Mouse (Mus musculus) erythroblast, embryonic 14.5 days (primary cell): ENCODE measurements around the gene Sptbn1. TPM values are rescaled to one million over a fixed set of nuclear protein-coding genes. Genes with fewer than 3 reads are reported as not detected.

Experiments
- H3K27me3 ChIP-seq: 2 replicates; pipeline ENCODE4 v1.6.1; 2012; ENCODE audit warnings: inconsistent platforms; ENCODE audit not compliant: control insufficient read depth
- H3K36me3 ChIP-seq: 2 replicates; pipeline ENCODE4 v1.6.1; 2012; ENCODE audit warnings: mild to moderate bottlenecking, inconsistent platforms; ENCODE audit not compliant: control insufficient read depth
- H3K4me1 ChIP-seq: 2 replicates; pipeline ENCODE4 v1.6.1; 2012; ENCODE audit warnings: inconsistent platforms; ENCODE audit not compliant: control insufficient read depth
- H3K4me3 ChIP-seq: replicated peaks from 2 replicates; pipeline ENCODE3; 2012; ENCODE audit warnings: moderate library complexity, mild to moderate bottlenecking, inconsistent platforms
- H3K9me3 ChIP-seq: 2 replicates; pipeline ENCODE4 v1.6.1; 2012; ENCODE audit warnings: low read length, inconsistent platforms, mixed read lengths; ENCODE audit not compliant: control insufficient read depth
- GATA1 ChIP-seq: IDR thresholded peaks from 2 replicates; pipeline ENCODE4 v1.6.1; 2012; ENCODE audit warnings: low read length, inconsistent platforms, mixed read lengths
- TAL1 ChIP-seq: IDR thresholded peaks from 3 replicates; pipeline ENCODE4 v1.6.1; 2012; ENCODE audit warnings: low read length, inconsistent platforms, mixed read lengths
- polyA plus RNA-seq: library from polyadenylated mRNA; stranded (reverse); fragments of >175 nt; gene quantifications from 2 replicates; pipeline ENCODE4 v1.2.3, GENCODE M21; 2012

Sptbn1 gene
- polyA plus RNA-seq, 1 experiment: 0.02 TPM

DNA sequence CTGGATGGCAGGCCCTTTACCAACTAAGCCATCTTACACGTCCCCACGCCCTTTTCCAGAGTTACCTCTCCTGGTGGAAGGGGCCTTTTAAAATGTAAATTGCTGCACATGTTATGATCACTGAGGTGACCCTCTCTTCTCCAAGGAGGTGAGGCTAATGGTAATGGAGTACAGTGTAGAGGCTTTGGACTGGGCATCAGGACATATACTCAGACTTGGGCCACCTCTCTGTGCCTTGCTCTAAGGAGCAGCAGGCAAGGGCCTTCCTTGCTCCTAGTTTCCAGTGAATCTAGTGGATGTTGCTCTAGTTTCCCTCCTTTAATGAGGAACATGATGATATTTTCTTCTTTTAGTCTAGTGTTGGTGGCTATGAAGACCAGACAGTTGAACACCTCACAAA is 166.8 kb downstream of the Sptbn1 start:
- no peak for TF ChIP-seq TAL1
- TF ChIP-seq GATA1: no peak
- no peak overlapping the region for H3K4me3 ChIP-seq
- no peaks in the 10 kb centered on the region for H3K4me1 ChIP-seq
- H3K36me3 ChIP-seq: peaks cover 2% of the 10 kb centered on the region; the same call in 1 of the 2 replicates
- no peaks in the 10 kb centered on the region for H3K9me3 ChIP-seq
- H3K27me3 ChIP-seq: no peaks in the 10 kb centered on the region

DNA sequence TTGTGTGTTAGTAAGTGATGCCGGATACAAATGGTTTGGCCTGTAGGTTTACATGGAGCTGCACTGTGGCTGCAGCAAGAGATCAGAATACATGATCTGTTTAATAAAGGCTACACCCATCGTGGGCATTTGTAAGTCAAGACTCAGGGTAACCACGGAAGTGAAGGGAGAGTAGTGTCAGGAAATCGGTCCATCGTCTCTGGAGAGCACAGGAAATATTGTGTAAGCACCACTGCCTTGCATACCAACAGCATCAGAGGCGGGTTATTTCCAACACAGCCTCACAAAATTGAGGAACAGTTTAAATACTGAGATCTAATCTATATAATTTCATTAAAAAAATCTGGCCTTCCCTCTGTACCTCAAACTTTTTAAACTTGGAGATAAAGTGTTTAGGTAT is 168.1 kb downstream of the Sptbn1 start:
- no peak for TF ChIP-seq GATA1
- TF ChIP-seq TAL1: no peak
- H3K4me3 ChIP-seq: no peak overlapping the region
- no peaks in the 10 kb centered on the region for H3K4me1 ChIP-seq
- H3K9me3 ChIP-seq: no peaks in the 10 kb centered on the region
- no peaks in the 10 kb centered on the region for H3K27me3 ChIP-seq
- H3K36me3 ChIP-seq: peaks cover 2% of the 10 kb centered on the region; the same call in 1 of the 2 replicates

DNA sequence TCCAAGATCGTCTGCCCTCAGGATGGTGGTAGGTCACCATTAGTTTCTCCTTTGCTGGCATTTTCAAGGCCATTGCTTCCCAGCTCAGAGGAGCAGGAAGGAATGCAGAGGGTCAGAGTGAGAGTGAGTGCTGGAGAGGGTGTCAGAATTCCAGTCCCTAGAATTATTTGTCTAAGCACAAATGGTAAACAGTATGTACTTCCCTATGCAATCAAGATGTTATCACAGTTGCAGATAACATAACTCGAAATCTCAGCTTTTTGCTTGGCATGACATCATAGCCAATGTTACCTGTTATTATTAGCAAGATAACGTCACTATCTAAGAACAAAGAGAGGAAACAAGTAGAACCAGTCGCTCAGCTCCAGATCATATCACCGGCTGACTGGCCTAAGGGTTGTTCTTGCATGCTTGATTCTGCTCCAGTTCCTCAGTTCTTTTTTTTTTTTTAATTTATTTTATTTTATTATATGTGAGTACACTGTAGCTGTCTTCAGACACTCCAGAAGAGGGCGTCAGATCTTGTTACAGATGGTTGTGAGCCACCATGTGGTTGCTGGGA is 172.7 kb downstream of the Sptbn1 start:
- H3K27me3 ChIP-seq: no peaks in the 10 kb centered on the region
- H3K4me1 ChIP-seq: no peaks in the 10 kb centered on the region
- no peaks in the 10 kb centered on the region; the same call in 1 of the 2 replicates for H3K36me3 ChIP-seq
- no peak overlapping the region for H3K4me3 ChIP-seq
- no peak for TF ChIP-seq GATA1
- no peak for TF ChIP-seq TAL1
- H3K9me3 ChIP-seq: no peaks in the 10 kb centered on the region

DNA sequence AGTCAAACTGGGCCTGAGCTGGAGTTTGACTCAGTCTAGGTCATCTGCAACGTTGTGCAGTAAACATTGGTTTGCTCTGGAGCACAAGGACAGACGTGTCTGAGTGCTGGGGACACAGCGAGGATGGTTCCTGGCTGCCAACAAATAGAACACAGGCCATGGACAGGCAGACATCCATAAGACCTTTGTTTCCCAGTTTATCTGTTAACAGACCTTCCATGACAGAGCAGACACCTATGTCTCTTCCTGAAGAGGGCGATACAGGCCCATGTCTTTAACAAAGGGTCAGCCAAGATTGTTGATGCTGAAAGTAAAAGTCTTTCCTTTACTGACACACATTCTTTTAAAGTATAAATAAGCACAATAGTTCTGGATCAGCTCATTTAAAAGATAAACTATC is 176.1 kb downstream of the Sptbn1 start:
- Histone ChIP-seq H3K4me1 (no peaks in the 10 kb centered on the region), H3K9me3 (no peaks in the 10 kb centered on the region), H3K27me3 (no peaks in the 10 kb centered on the region), H3K36me3 (no peaks in the 10 kb centered on the region), H3K4me3 (no peak overlapping the region)
- TF ChIP-seq TAL1 (no peak), GATA1 (no peak)

DNA sequence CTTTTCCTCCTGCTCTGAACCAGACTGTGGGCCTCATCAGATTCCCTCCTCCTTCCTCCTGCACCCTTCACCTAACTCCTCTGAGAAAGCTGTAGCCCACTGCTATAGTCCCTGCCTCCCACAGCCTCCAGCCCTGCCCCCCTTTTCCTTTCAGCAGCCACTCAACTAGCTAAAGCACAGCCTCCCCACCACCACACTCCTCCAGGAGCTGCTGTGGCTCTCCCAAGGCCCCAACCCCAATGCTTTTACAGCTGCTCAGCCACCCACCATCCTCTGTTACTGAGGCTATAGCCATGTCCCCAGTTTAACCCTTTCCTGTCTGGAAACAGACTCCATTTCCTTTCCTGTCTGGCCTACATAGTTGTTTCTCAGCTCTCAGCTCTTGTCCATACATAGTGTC is 182.9 kb downstream of the Sptbn1 start:
- Histone ChIP-seq H3K27me3 (no peaks in the 10 kb centered on the region), H3K4me1 (no peaks in the 10 kb centered on the region), H3K4me3 (no peak overlapping the region), H3K36me3 (no peaks in the 10 kb centered on the region), H3K9me3 (no peaks in the 10 kb centered on the region)
- TF ChIP-seq GATA1 (no peak), TAL1 (no peak)

DNA sequence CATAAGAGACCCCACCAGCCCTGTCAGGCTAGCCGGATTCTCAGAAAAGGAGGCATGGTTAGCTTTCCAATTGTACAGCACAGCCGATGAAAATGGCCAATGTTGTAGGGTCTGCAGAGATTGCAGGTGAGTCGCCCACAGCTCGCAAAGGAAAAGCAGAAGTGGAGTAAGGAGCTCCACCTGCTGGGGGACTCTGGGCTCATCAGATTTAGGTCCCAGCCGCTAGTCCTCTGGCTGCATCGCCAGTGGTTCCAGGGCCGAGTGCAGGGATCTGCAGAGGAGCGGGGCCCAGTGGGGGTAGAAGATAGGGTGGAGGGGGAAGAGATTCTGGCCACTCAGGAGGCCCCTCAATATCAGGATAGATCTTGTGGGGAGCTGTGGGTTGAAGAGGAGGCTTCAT is 210.7 kb downstream of the Sptbn1 start:
- no peaks in the 10 kb centered on the region for H3K4me1 ChIP-seq
- H3K9me3 ChIP-seq: no peaks in the 10 kb centered on the region
- no peak for TF ChIP-seq TAL1
- TF ChIP-seq GATA1: no peak
- no peak overlapping the region for H3K4me3 ChIP-seq
- H3K36me3 ChIP-seq: no peaks in the 10 kb centered on the region
- H3K27me3 ChIP-seq: no peaks in the 10 kb centered on the region

Other genes with a start within 250 kb of the Sptbn1 start
- not detected in 2 replicates for gene Eml6, start 242.1 kb downstream of the Sptbn1 start, polyA plus RNA-seq
- not detected in 2 replicates for gene 4930505A04Rik, start 203.7 kb upstream of the Sptbn1 start, polyA plus RNA-seq